Mouse (Mus musculus): ENCODE results near the gene Nubpl. TPM values are rescaled to one million over a fixed set of nuclear protein-coding genes. Genes with fewer than 3 reads are reported as not detected.

Nubpl gene
- polyA plus RNA-seq, 1 experiment from 2014 or later = 4.3 TPM

GRCm38 (mm10) chr12:52335142-52335765 is 237.7 kb downstream of the Nubpl start:
- Histone ChIP-seq H3K4me3 (replicated peaks) (no peak overlapping the region), H3K27ac (replicated peaks) (no peak overlapping the region), H3K9me3 (replicated peaks) (no peaks in the 10 kb centered on the region), H3K9ac (no peak overlapping the region), H3K27me3 (no peaks in the 10 kb centered on the region), H3K4me1 (replicated peaks) (no peaks in the 10 kb centered on the region; the same call in 1 of the 2 replicates), H3K36me3 (replicated peaks) (no peaks in the 10 kb centered on the region), H3K4me2 (no peak overlapping the region)
- WGBS (ENCODE audit: insufficient replicate concordance) = 73% methylated on average over 11 of the region's 11 CpGs
- no peak for ATAC-seq (ENCODE audit: insufficient read depth)

- WGBS (ENCODE audit: insufficient replicate concordance) = 33% methylated on average over 2 of the region's 2 CpGs
- Histone ChIP-seq H3K4me3 (replicated peaks) (no peak overlapping the region), H3K27ac (replicated peaks) (no peak overlapping the region), H3K36me3 (replicated peaks) (no peaks in the 10 kb centered on the region), H3K4me1 (replicated peaks) (no peaks in the 10 kb centered on the region; the same call in 1 of the 2 replicates), H3K4me2 (no peak overlapping the region), H3K9ac (no peak overlapping the region), H3K27me3 (no peaks in the 10 kb centered on the region), H3K9me3 (replicated peaks) (no peaks in the 10 kb centered on the region)
- ATAC-seq (ENCODE audit: insufficient read depth) = no peak
Measured at GRCm38 (mm10) chr12:52338136-52338753, 240.7 kb downstream of the Nubpl start.

- 68% methylated on average over 5 of the region's 5 CpGs for WGBS (ENCODE audit: insufficient replicate concordance)
- H3K27ac ChIP-seq (replicated peaks) = no peak overlapping the region
- no peak overlapping the region for H3K4me3 ChIP-seq (replicated peaks)
- H3K9ac ChIP-seq = no peak overlapping the region
- H3K27me3 ChIP-seq = no peaks in the 10 kb centered on the region
- no peak for ATAC-seq (ENCODE audit: insufficient read depth)
- no peaks in the 10 kb centered on the region for H3K4me1 ChIP-seq (replicated peaks)
- no peak overlapping the region for H3K4me2 ChIP-seq
- H3K36me3 ChIP-seq (replicated peaks) = no peaks in the 10 kb centered on the region
- no peaks in the 10 kb centered on the region for H3K9me3 ChIP-seq (replicated peaks)
Measured at GRCm38 (mm10) chr12:52346611-52347010, 249.1 kb downstream of the Nubpl start.

- Histone ChIP-seq H3K4me2 (no peak overlapping the region), H3K9me3 (replicated peaks) (no peaks in the 10 kb centered on the region), H3K27ac (replicated peaks) (no peak overlapping the region), H3K4me3 (replicated peaks) (no peak overlapping the region), H3K9ac (no peak overlapping the region), H3K36me3 (replicated peaks) (no peaks in the 10 kb centered on the region), H3K4me1 (replicated peaks) (no peaks in the 10 kb centered on the region), H3K27me3 (no peaks in the 10 kb centered on the region)
- no peak for ATAC-seq (ENCODE audit: insufficient read depth)
- 64% methylated on average over 3 of the region's 3 CpGs for WGBS (ENCODE audit: insufficient replicate concordance)
Measured at GRCm38 (mm10) chr12:52350276-52350675, 252.7 kb downstream of the Nubpl start.

GRCm38 (mm10) chr12:52359484-52359883 is 261.9 kb downstream of the Nubpl start:
- H3K27ac ChIP-seq (replicated peaks) = no peak overlapping the region
- no peaks in the 10 kb centered on the region for H3K4me1 ChIP-seq (replicated peaks)
- no peaks in the 10 kb centered on the region for H3K27me3 ChIP-seq
- no peak overlapping the region for H3K4me3 ChIP-seq (replicated peaks)
- no peaks in the 10 kb centered on the region for H3K36me3 ChIP-seq (replicated peaks)
- H3K9me3 ChIP-seq (replicated peaks) = no peaks in the 10 kb centered on the region
- 59% methylated on average over 10 of the region's 10 CpGs for WGBS (ENCODE audit: insufficient replicate concordance)
- H3K4me2 ChIP-seq = no peak overlapping the region
- no peak overlapping the region for H3K9ac ChIP-seq
- ATAC-seq (ENCODE audit: insufficient read depth) = no peak

GRCm38 (mm10) chr12:52360136-52360535 is 262.6 kb downstream of the Nubpl start:
- Histone ChIP-seq H3K4me2 (no peak overlapping the region), H3K27ac (replicated peaks) (no peak overlapping the region), H3K36me3 (replicated peaks) (no peaks in the 10 kb centered on the region), H3K9ac (no peak overlapping the region), H3K9me3 (replicated peaks) (no peaks in the 10 kb centered on the region), H3K4me3 (replicated peaks) (no peak overlapping the region), H3K4me1 (replicated peaks) (no peaks in the 10 kb centered on the region), H3K27me3 (no peaks in the 10 kb centered on the region)
- no peak for ATAC-seq (ENCODE audit: insufficient read depth)
- 53% methylated on average over 3 of the region's 3 CpGs for WGBS (ENCODE audit: insufficient replicate concordance)

- H3K9me3 ChIP-seq (replicated peaks) = no peaks in the 10 kb centered on the region
- H3K27me3 ChIP-seq = no peaks in the 10 kb centered on the region
- no peaks in the 10 kb centered on the region for H3K4me1 ChIP-seq (replicated peaks)
- no peak overlapping the region for H3K4me2 ChIP-seq
- H3K27ac ChIP-seq (replicated peaks) = no peak overlapping the region
- H3K4me3 ChIP-seq (replicated peaks) = no peak overlapping the region
- no peak overlapping the region for H3K9ac ChIP-seq
- no peak for ATAC-seq (ENCODE audit: insufficient read depth)
- H3K36me3 ChIP-seq (replicated peaks) = no peaks in the 10 kb centered on the region
- WGBS (ENCODE audit: insufficient replicate concordance) = 57% methylated on average over 6 of the region's 6 CpGs
Measured at GRCm38 (mm10) chr12:52361198-52361597, 263.7 kb downstream of the Nubpl start.

Other genes starting within 250 kb of the Nubpl start
- gene Heatr5a, start 126.4 kb upstream of the Nubpl start, polyA plus RNA-seq (2015; fragmentation: Nextera tagmentation; extraction: Ambion mirVana) = 4.9 and 5.1 TPM in 2 replicates
- gene Dtd2, start 91.2 kb upstream of the Nubpl start, polyA plus RNA-seq (2015; fragmentation: Nextera tagmentation; extraction: Ambion mirVana) = 11.3 and 12.1 TPM in 2 replicates
- gene Gpr33, start 69.7 kb upstream of the Nubpl start, polyA plus RNA-seq (2015; fragmentation: Nextera tagmentation; extraction: Ambion mirVana) = not detected in 2 replicates